Mouse (Mus musculus) CH12.LX (cell line): ENCODE measurements around the gene Nr0b2. TPM values are rescaled to one million over a fixed set of nuclear protein-coding genes. Genes with fewer than 3 reads are reported as not detected.

Experiments used
- DNase-seq: peaks from one replicate; pipeline ENCODE4 v3.0.0-alpha.2; 2013; ENCODE audit errors: extremely low read depth
- H3K27ac ChIP-seq: 2 replicates; pipeline ENCODE4 v1.5.1; 2012; ENCODE audit warnings: low read depth, mild to moderate bottlenecking, control low read depth, moderate library complexity; ENCODE audit not compliant: insufficient read depth
- H3K27me3 ChIP-seq: replicated peaks from 2 replicates; pipeline ENCODE3; 2012; ENCODE audit warnings: inconsistent platforms
- H3K36me3 ChIP-seq, 2 experiments: replicated peaks in 1 of 2; 2 replicates each; pipeline versions ENCODE3 to v1.6.1; 2012; ENCODE audit warnings: inconsistent platforms in 1 of 2, low read length in 1 of 2, mild to moderate bottlenecking in 1 of 2, mixed read lengths in 1 of 2, moderate library complexity in 1 of 2; ENCODE audit not compliant: control insufficient read depth in 1 of 2, insufficient read depth in 1 of 2
- H3K4me1 ChIP-seq, 2 experiments: 2 replicates each; pipeline ENCODE4 v1.6.1; 2012; ENCODE audit warnings: inconsistent platforms in 1 of 2, moderate library complexity in 1 of 2; ENCODE audit not compliant: insufficient read depth in 2 of 2, control insufficient read depth in 1 of 2
- H3K4me2 ChIP-seq: 2 replicates; pipeline ENCODE4 v1.6.1; 2012; ENCODE audit warnings: low read depth, mild to moderate bottlenecking, control low read depth; ENCODE audit not compliant: poor library complexity, insufficient read depth, severe bottlenecking
- H3K4me3 ChIP-seq, 3 experiments: fragments of 150-350 bp in 1 of 3; sonication (generic) in 1 of 3; replicated peaks in 1 of 3; 2 replicates each; pipeline versions ENCODE3 to v1.5.1; 2011 to 2012; ENCODE audit warnings: low read depth in 2 of 3, low read length in 2 of 3, mild to moderate bottlenecking in 2 of 3, moderate library complexity in 2 of 3, control low read depth in 1 of 3, improper control_type of control experiment in 1 of 3, inconsistent platforms in 1 of 3, mixed read lengths in 1 of 3; ENCODE audit not compliant: poor library complexity in 1 of 3
- H3K79me2 ChIP-seq: replicated peaks from 2 replicates; pipeline ENCODE4 v1.6.1; 2012; ENCODE audit warnings: mild to moderate bottlenecking, moderate library complexity; ENCODE audit not compliant: control insufficient read depth, poor library complexity, insufficient read depth, severe bottlenecking; ENCODE audit errors: extremely low read depth
- H3K9ac ChIP-seq: 2 replicates; pipeline ENCODE4 v1.6.1; 2012; ENCODE audit warnings: low read depth, mild to moderate bottlenecking, control low read depth, moderate library complexity; ENCODE audit not compliant: insufficient read depth
- H3K9me3 ChIP-seq: replicated peaks from 2 replicates; pipeline ENCODE3; 2012; ENCODE audit warnings: low read length, inconsistent platforms, mixed read lengths
- CHD1 ChIP-seq: IDR thresholded peaks from 2 replicates; pipeline ENCODE4 v1.6.1; 2012; ENCODE audit warnings: low read depth, low read length, improper control_type of control experiment, inconsistent platforms
- CTCF ChIP-seq, 2 experiments: IDR thresholded peaks in 1 of 2; conservative IDR thresholded peaks in 1 of 2; 2 replicates each; pipeline ENCODE4 v1.5.1; 2011 to 2012; ENCODE audit warnings: low read depth in 2 of 2, low read length in 2 of 2, improper control_type of control experiment in 1 of 2, inconsistent platforms in 1 of 2, mild to moderate bottlenecking in 1 of 2, moderate library complexity in 1 of 2
- ELF1 ChIP-seq: IDR thresholded peaks from 2 replicates; pipeline ENCODE4 v1.6.1; 2014; ENCODE audit warnings: low read depth, mild to moderate bottlenecking, inconsistent platforms, low read length, improper control_type of control experiment
- ETS1 ChIP-seq: conservative IDR thresholded peaks from 2 replicates; pipeline ENCODE4 v1.6.1; 2012; ENCODE audit warnings: low read depth, mild to moderate bottlenecking, inconsistent platforms, low read length, improper control_type of control experiment, moderate library complexity
- HCFC1 ChIP-seq: IDR thresholded peaks from 2 replicates; pipeline ENCODE4 v1.6.1; 2012; ENCODE audit warnings: low read depth, mild to moderate bottlenecking, inconsistent platforms, low read length, improper control_type of control experiment
- JUN ChIP-seq: IDR thresholded peaks from 2 replicates; pipeline ENCODE4 v1.6.1; 2011; ENCODE audit warnings: low read depth, mild to moderate bottlenecking, low read length, improper control_type of control experiment, moderate library complexity; ENCODE audit not compliant: insufficient read depth
- JUND ChIP-seq: conservative IDR thresholded peaks from 2 replicates; pipeline ENCODE4 v1.6.1; 2011; ENCODE audit warnings: low read depth, low read length, improper control_type of control experiment
- KAT2A ChIP-seq: IDR thresholded peaks from 2 replicates; pipeline ENCODE4 v1.6.1; 2012; ENCODE audit warnings: low read length, improper control_type of control experiment, inconsistent platforms; ENCODE audit not compliant: insufficient replicate concordance
- MAZ ChIP-seq: IDR thresholded peaks from 2 replicates; pipeline ENCODE4 v1.6.1; 2012; ENCODE audit warnings: low read depth, mild to moderate bottlenecking, inconsistent platforms, low read length, improper control_type of control experiment, moderate library complexity
- MYC ChIP-seq: IDR thresholded peaks from 2 replicates; pipeline ENCODE4 v1.6.1; 2011; ENCODE audit warnings: low read depth, mild to moderate bottlenecking, improper control_type of control experiment, low read length
- NELFE ChIP-seq: IDR thresholded peaks from 2 replicates; pipeline ENCODE4 v1.6.1; 2011; ENCODE audit warnings: low read depth, low read length, improper control_type of control experiment
- NRF1 ChIP-seq: IDR thresholded peaks from 2 replicates; pipeline ENCODE4 v1.6.1; 2014; ENCODE audit warnings: low read depth, mild to moderate bottlenecking, inconsistent platforms, low read length, improper control_type of control experiment, moderate library complexity
- PAX5 ChIP-seq: IDR thresholded peaks from 2 replicates; pipeline ENCODE4 v1.6.1; 2012; ENCODE audit warnings: low read length, inconsistent platforms, mixed read lengths
- POLR2AphosphoS2 ChIP-seq: IDR thresholded peaks from 2 replicates; pipeline ENCODE4 v1.6.1; 2011; ENCODE audit warnings: low read depth, low read length, improper control_type of control experiment
- RAD21 ChIP-seq: IDR thresholded peaks from 2 replicates; pipeline ENCODE4 v1.6.1; 2011; ENCODE audit warnings: low read depth, mild to moderate bottlenecking, low read length, improper control_type of control experiment, moderate library complexity
- RCOR1 ChIP-seq: conservative IDR thresholded peaks from 2 replicates; pipeline ENCODE4 v1.6.1; 2012; ENCODE audit warnings: low read depth, mild to moderate bottlenecking, inconsistent platforms, low read length, improper control_type of control experiment
- SIN3A ChIP-seq: IDR thresholded peaks from 2 replicates; pipeline ENCODE4 v1.6.1; 2012; ENCODE audit warnings: low read length, improper control_type of control experiment, inconsistent platforms
- SMC3 ChIP-seq: IDR thresholded peaks from 2 replicates; pipeline ENCODE4 v1.6.1; 2011; ENCODE audit warnings: low read depth, low read length, improper control_type of control experiment
- UBTF ChIP-seq: IDR thresholded peaks from 2 replicates; pipeline ENCODE4 v1.6.1; 2012; ENCODE audit warnings: low read depth, mild to moderate bottlenecking, inconsistent platforms, low read length, improper control_type of control experiment, moderate library complexity
- USF1 ChIP-seq: IDR thresholded peaks from 2 replicates; pipeline ENCODE4 v1.6.1; 2014; ENCODE audit warnings: low read depth, mild to moderate bottlenecking, inconsistent platforms, low read length, improper control_type of control experiment
- USF2 ChIP-seq: conservative IDR thresholded peaks from 2 replicates; pipeline ENCODE4 v1.6.1; 2011; ENCODE audit warnings: low read depth, low read length, improper control_type of control experiment
- ZC3H11A ChIP-seq: IDR thresholded peaks from 2 replicates; pipeline ENCODE4 v1.6.1; 2012; ENCODE audit warnings: low read depth, mild to moderate bottlenecking, inconsistent platforms, low read length, improper control_type of control experiment
- ZKSCAN1 ChIP-seq: IDR thresholded peaks from 2 replicates; pipeline ENCODE4 v1.6.1; 2012; ENCODE audit warnings: low read depth, inconsistent platforms, low read length, improper control_type of control experiment, borderline replicate concordance
- ZMIZ1 ChIP-seq: IDR thresholded peaks from 2 replicates; pipeline ENCODE4 v1.6.1; 2012; ENCODE audit warnings: low read depth, mild to moderate bottlenecking, inconsistent platforms, low read length, improper control_type of control experiment
- ZNF384 ChIP-seq: IDR thresholded peaks from 2 replicates; pipeline ENCODE4 v1.6.1; 2012; ENCODE audit warnings: low read depth, low read length, improper control_type of control experiment, inconsistent platforms
- dilution Hi-C: fragments of 300-500 bp; cut with MboI; formaldehyde crosslinking; loops from 2 replicates; pipeline ENCODE4 v1.14.3; 2020; ENCODE audit warnings: low sequenced_read_pairs; ENCODE audit not compliant: extremely low pct_unique_long_range_greater_than_20kb, extremely low pct_ligation_motif_present
- in situ Hi-C: fragments of 300-500 bp; cut with MboI; formaldehyde crosslinking; loops from 3 replicates; pipeline ENCODE4 v1.14.3; 2019; ENCODE audit warnings: low sequenced_read_pairs, low pct_ligation_motif_present, low pct_unique_long_range_greater_than_20kb, mixed read lengths
- polyA plus RNA-seq: library from polyadenylated mRNA; unstranded; fragments of >175 nt; gene quantifications from 2 replicates; pipeline ENCODE4 v1.2.1, GENCODE M21; 2012; ENCODE audit warnings: low read depth; ENCODE audit not compliant: insufficient read length
- total RNA-seq, 2 experiments: library from RNA; depleted of rRNA; stranded (reverse); fragments of 300-350 nt in 1 of 2; fragments of >200 nt in 1 of 2; gene quantifications; 2 replicates each; pipeline ENCODE4 v1.2.3; 2012 to 2014

Nr0b2 gene
- total and polyA plus RNA-seq, 3 experiments = not detected

DNA sequence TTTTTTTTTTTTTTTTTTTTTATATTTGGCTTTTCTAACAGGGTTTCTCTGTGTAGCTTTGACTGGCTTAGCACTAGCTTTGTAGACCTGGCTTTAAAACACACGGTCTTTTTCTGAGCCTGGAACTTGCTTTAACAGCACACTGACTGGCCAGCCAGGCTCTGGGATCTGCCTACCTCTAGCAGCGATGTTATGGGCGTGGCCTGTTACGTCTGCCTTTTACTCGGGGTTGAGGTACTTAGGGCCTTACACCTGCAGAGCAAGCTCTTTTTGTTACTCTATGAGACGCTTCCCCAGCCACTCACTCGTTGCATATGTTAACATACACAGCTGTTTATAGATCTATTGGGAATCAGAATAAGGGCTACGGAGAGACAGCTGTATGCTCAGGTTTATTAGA is 14.1 kb downstream of the Nr0b2 start:
- Histone ChIP-seq H3K4me2 (no peak overlapping the region), H3K9me3 (peaks cover 7% of the 10 kb centered on the region), H3K79me2 (no peaks in the 10 kb centered on the region), H3K27ac (no peak overlapping the region), H3K9ac (no peak overlapping the region), H3K4me3 (no peak overlapping the region), H3K27me3 (no peaks in the 10 kb centered on the region)
- in situ Hi-C loops = no loop called here
- TF ChIP-seq SIN3A = no peak
- no peak for TF ChIP-seq ETS1
- TF ChIP-seq ELF1 = no peak
- no peak for TF ChIP-seq UBTF
- TF ChIP-seq PAX5 = no peak
- TF ChIP-seq MYC = no peak
- no peak for TF ChIP-seq RCOR1
- no peak for TF ChIP-seq CTCF (conservative IDR thresholded peaks at IDR 0.05 in 1 of 2, IDR thresholded peaks at IDR 0.05 in 1 of 2; ENCODE audit: low read depth in 2 of 2, low read length in 2 of 2)
- TF ChIP-seq USF1 = no peak
- no peak for TF ChIP-seq HCFC1
- TF ChIP-seq USF2 = no peak
- no peak for TF ChIP-seq NELFE
- TF ChIP-seq JUND = no peak
- TF ChIP-seq JUN = no peak
- TF ChIP-seq, all 38 proteins: peak for 0
- no peak for DNase-seq
- dilution Hi-C loops = no loop called here
- Histone ChIP-seq H3K4me1 (peaks cover 0 to 21% of the 10 kb centered on the region in 2 experiments; a peak in 2 of 4 replicates), H3K36me3 (peaks cover 0 to 3% of the 10 kb centered on the region in 2 experiments)

DNA sequence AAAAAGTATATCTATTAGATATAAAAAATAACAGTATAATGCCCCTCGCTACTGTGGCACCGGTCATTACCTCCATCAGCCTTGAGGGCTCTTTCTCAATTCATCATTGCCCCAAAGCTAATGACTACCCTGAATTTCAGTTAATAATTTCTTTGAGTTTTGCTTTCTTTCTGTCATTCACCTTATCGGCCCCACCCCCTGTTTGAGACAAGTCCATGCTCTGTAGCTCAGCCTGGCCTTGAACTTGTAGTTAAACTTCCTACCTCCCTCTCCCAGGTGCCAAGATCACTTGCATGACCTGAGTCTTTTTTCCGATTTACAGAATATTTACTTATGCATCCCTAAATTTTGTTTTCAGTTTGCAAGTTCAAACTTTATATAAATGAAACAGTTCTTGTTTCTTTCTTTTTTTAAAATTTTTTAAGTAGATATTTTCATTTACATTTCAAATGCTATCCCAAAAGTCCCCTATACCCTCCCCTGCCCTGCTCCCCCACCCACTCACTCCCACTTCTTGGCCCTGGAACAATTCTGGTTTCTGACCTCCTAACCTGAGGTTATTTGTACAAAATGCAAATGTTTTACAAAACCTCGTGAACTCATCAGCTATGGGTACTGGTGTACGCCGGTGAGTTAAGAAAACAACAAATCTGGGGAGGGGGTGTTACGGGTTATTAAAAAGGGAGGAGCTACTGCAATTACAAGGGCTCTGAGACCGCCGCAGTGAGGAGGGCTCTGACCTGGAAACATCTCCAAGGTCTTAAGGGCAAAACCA is 16.3 kb downstream of the Nr0b2 start:
- H3K36me3 ChIP-seq = peaks cover 0 to 6% of the 10 kb centered on the region in 2 experiments
- peaks cover 0 to 11% of the 10 kb centered on the region in 2 experiments; a peak in 2 of 4 replicates for H3K4me1 ChIP-seq
- DNase-seq = peak; percentile 52
- peak overlapping the region; percentile 56 for H3K27ac ChIP-seq
- H3K4me2 ChIP-seq = peak overlapping the region; percentile 93
- H3K79me2 ChIP-seq = no peaks in the 10 kb centered on the region
- no peaks in the 10 kb centered on the region for H3K27me3 ChIP-seq
- H3K9me3 ChIP-seq = peaks cover 4% of the 10 kb centered on the region
- peak overlapping the region in 2 of 3 experiments; percentile 6 to 38 for H3K4me3 ChIP-seq
- peak overlapping the region; percentile 81 for H3K9ac ChIP-seq
- dilution Hi-C loops (no loop called here), in situ Hi-C loops (no loop called here)
- TF ChIP-seq SIN3A = no peak
- no peak for TF ChIP-seq RCOR1
- TF ChIP-seq ZNF384 = no peak
- TF ChIP-seq RAD21 = no peak
- no peak for TF ChIP-seq MYC
- no peak for TF ChIP-seq MAZ
- no peak for TF ChIP-seq JUN
- no peak for TF ChIP-seq ZC3H11A
- no peak for TF ChIP-seq NELFE
- TF ChIP-seq HCFC1 = no peak
- no peak for TF ChIP-seq ZMIZ1
- no peak for TF ChIP-seq CHD1
- no peak for TF ChIP-seq ZKSCAN1
- TF ChIP-seq SMC3 = no peak
- no peak for TF ChIP-seq KAT2A
- no peak for TF ChIP-seq ELF1
- TF ChIP-seq NRF1 = no peak
- no peak for TF ChIP-seq POLR2AphosphoS2
